Mouse (Mus musculus): ENCODE data around the gene Suclg2. TPM values are rescaled to one million over a fixed set of nuclear protein-coding genes. Genes with fewer than 3 reads are reported as not detected.

Suclg2 gene
- total and polyA plus RNA-seq, 3 experiments = 29.6 to 73.1 (median 48.4) TPM

GRCm38 (mm10) chr6:95712081-95712480 is 6.5 kb downstream of the Suclg2 start:
- Histone ChIP-seq H3K27me3 (ENCODE audit: insufficient read depth, low read length) (no peaks in the 10 kb centered on the region), H3K4me1 (ENCODE audit: insufficient read depth, low read depth, low read length) (peaks cover 19% of the 10 kb centered on the region), H3K9me3 (replicated peaks) (no peaks in the 10 kb centered on the region), H3K36me3 (replicated peaks) (peaks cover 85% of the 10 kb centered on the region), H3K4me3 (ENCODE audit: low read depth, low read length) (no peak overlapping the region)
- TF ChIP-seq GATA2 (IDR thresholded peaks at IDR 0.05; ENCODE audit: borderline replicate concordance, low read depth, low read length) = no peak
- no peak for TF ChIP-seq TAL1 (conservative IDR thresholded peaks at IDR 0.05; ENCODE audit: low read depth, low read length)
- no peak for TF ChIP-seq POLR2AphosphoS5 (IDR thresholded peaks at IDR 0.05; ENCODE audit: insufficient replicate concordance, low read depth, low read length)
- no peak for TF ChIP-seq CTCF (IDR thresholded peaks at IDR 0.05; ENCODE audit: low read depth, low read length)
- TF ChIP-seq GATA1 (IDR thresholded peaks at IDR 0.05; ENCODE audit: borderline replicate concordance, low read length) = no peak
- DNase-seq (ENCODE audit: low spot score) = no peak
- no peak for ATAC-seq (ENCODE audit: extremely low read depth, insufficient number of reproducible peaks, low FRiP score, poor library complexity, severe bottlenecking)

- no peak for TF ChIP-seq GATA2 (IDR thresholded peaks at IDR 0.05; ENCODE audit: borderline replicate concordance, low read depth, low read length)
- TF ChIP-seq POLR2AphosphoS5 (IDR thresholded peaks at IDR 0.05; ENCODE audit: insufficient replicate concordance, low read depth, low read length) = no peak
- TF ChIP-seq CTCF (IDR thresholded peaks at IDR 0.05; ENCODE audit: low read depth, low read length) = no peak
- no peak for TF ChIP-seq GATA1 (IDR thresholded peaks at IDR 0.05; ENCODE audit: borderline replicate concordance, low read length)
- TF ChIP-seq TAL1 (conservative IDR thresholded peaks at IDR 0.05; ENCODE audit: low read depth, low read length) = no peak
- DNase-seq (ENCODE audit: low spot score) = no peak
- no peak overlapping the region for H3K4me3 ChIP-seq (ENCODE audit: low read depth, low read length)
- H3K4me1 ChIP-seq (ENCODE audit: insufficient read depth, low read depth, low read length) = peaks cover 15% of the 10 kb centered on the region; the same call in 1 of the 2 replicates
- H3K36me3 ChIP-seq (replicated peaks) = peaks cover 84% of the 10 kb centered on the region
- H3K9me3 ChIP-seq (replicated peaks) = no peaks in the 10 kb centered on the region
- no peak for ATAC-seq (ENCODE audit: extremely low read depth, insufficient number of reproducible peaks, low FRiP score, poor library complexity, severe bottlenecking)
- H3K27me3 ChIP-seq (ENCODE audit: insufficient read depth, low read length) = no peaks in the 10 kb centered on the region
These were observed 6.9 kb downstream of the Suclg2 start for GRCm38 (mm10) chr6:95711671-95712070.

GRCm38 (mm10) chr6:95710886-95711285 is 7.7 kb downstream of the Suclg2 start:
- TF ChIP-seq GATA1 (IDR thresholded peaks at IDR 0.05; ENCODE audit: borderline replicate concordance, low read length) = no peak
- TF ChIP-seq CTCF (IDR thresholded peaks at IDR 0.05; ENCODE audit: low read depth, low read length) = no peak
- no peaks in the 10 kb centered on the region for H3K9me3 ChIP-seq (replicated peaks)
- peaks cover 11% of the 10 kb centered on the region; the same call in 1 of the 2 replicates for H3K4me1 ChIP-seq (ENCODE audit: insufficient read depth, low read depth, low read length)
- H3K27me3 ChIP-seq (ENCODE audit: insufficient read depth, low read length) = no peaks in the 10 kb centered on the region
- DNase-seq (ENCODE audit: low spot score) (no peak), ATAC-seq (ENCODE audit: extremely low read depth, insufficient number of reproducible peaks, low FRiP score, poor library complexity, severe bottlenecking) (no peak)
- no peak overlapping the region for H3K4me3 ChIP-seq (ENCODE audit: low read depth, low read length)
- H3K36me3 ChIP-seq (replicated peaks) = peaks cover 82% of the 10 kb centered on the region

GRCm38 (mm10) chr6:95709531-95709930 is 9.1 kb downstream of the Suclg2 start:
- Histone ChIP-seq H3K36me3 (replicated peaks) (peaks cover 78% of the 10 kb centered on the region), H3K4me1 (ENCODE audit: insufficient read depth, low read depth, low read length) (peaks cover 6% of the 10 kb centered on the region; the same call in 1 of the 2 replicates), H3K9me3 (replicated peaks) (no peaks in the 10 kb centered on the region), H3K27me3 (ENCODE audit: insufficient read depth, low read length) (no peaks in the 10 kb centered on the region), H3K4me3 (ENCODE audit: low read depth, low read length) (no peak overlapping the region)
- ATAC-seq (ENCODE audit: extremely low read depth, insufficient number of reproducible peaks, low FRiP score, poor library complexity, severe bottlenecking) (no peak), DNase-seq (ENCODE audit: low spot score) (no peak)
- TF ChIP-seq POLR2AphosphoS5 (IDR thresholded peaks at IDR 0.05; ENCODE audit: insufficient replicate concordance, low read depth, low read length) (no peak), TAL1 (conservative IDR thresholded peaks at IDR 0.05; ENCODE audit: low read depth, low read length) (no peak), CTCF (IDR thresholded peaks at IDR 0.05; ENCODE audit: low read depth, low read length) (no peak), GATA1 (IDR thresholded peaks at IDR 0.05; ENCODE audit: borderline replicate concordance, low read length) (no peak), GATA2 (IDR thresholded peaks at IDR 0.05; ENCODE audit: borderline replicate concordance, low read depth, low read length) (no peak)

GRCm38 (mm10) chr6:95709106-95709505 is 9.5 kb downstream of the Suclg2 start:
- TF ChIP-seq TAL1 (conservative IDR thresholded peaks at IDR 0.05; ENCODE audit: low read depth, low read length) (no peak), POLR2AphosphoS5 (IDR thresholded peaks at IDR 0.05; ENCODE audit: insufficient replicate concordance, low read depth, low read length) (no peak), GATA1 (IDR thresholded peaks at IDR 0.05; ENCODE audit: borderline replicate concordance, low read length) (no peak), CTCF (IDR thresholded peaks at IDR 0.05; ENCODE audit: low read depth, low read length) (no peak), GATA2 (IDR thresholded peaks at IDR 0.05; ENCODE audit: borderline replicate concordance, low read depth, low read length) (no peak)
- DNase-seq (ENCODE audit: low spot score) = no peak
- H3K4me3 ChIP-seq (ENCODE audit: low read depth, low read length) = no peak overlapping the region
- H3K27me3 ChIP-seq (ENCODE audit: insufficient read depth, low read length) = no peaks in the 10 kb centered on the region
- H3K9me3 ChIP-seq (replicated peaks) = no peaks in the 10 kb centered on the region
- H3K36me3 ChIP-seq (replicated peaks) = peaks cover 77% of the 10 kb centered on the region
- no peak for ATAC-seq (ENCODE audit: extremely low read depth, insufficient number of reproducible peaks, low FRiP score, poor library complexity, severe bottlenecking)
- peaks cover 6% of the 10 kb centered on the region; the same call in 1 of the 2 replicates for H3K4me1 ChIP-seq (ENCODE audit: insufficient read depth, low read depth, low read length)

GRCm38 (mm10) chr6:95704626-95705025 is 14.0 kb downstream of the Suclg2 start:
- no peak for ATAC-seq (ENCODE audit: extremely low read depth, insufficient number of reproducible peaks, low FRiP score, poor library complexity, severe bottlenecking)
- Histone ChIP-seq H3K4me1 (ENCODE audit: insufficient read depth, low read depth, low read length) (peaks cover 19% of the 10 kb centered on the region), H3K36me3 (replicated peaks) (peaks cover 67% of the 10 kb centered on the region), H3K27me3 (ENCODE audit: insufficient read depth, low read length) (no peaks in the 10 kb centered on the region), H3K4me3 (ENCODE audit: low read depth, low read length) (no peak overlapping the region), H3K9me3 (replicated peaks) (no peaks in the 10 kb centered on the region)
- no peak for DNase-seq (ENCODE audit: low spot score)
- TF ChIP-seq CTCF (IDR thresholded peaks at IDR 0.05; ENCODE audit: low read depth, low read length) (no peak), GATA1 (IDR thresholded peaks at IDR 0.05; ENCODE audit: borderline replicate concordance, low read length) (no peak), GATA2 (IDR thresholded peaks at IDR 0.05; ENCODE audit: borderline replicate concordance, low read depth, low read length) (no peak), TAL1 (conservative IDR thresholded peaks at IDR 0.05; ENCODE audit: low read depth, low read length) (no peak), POLR2AphosphoS5 (IDR thresholded peaks at IDR 0.05; ENCODE audit: insufficient replicate concordance, low read depth, low read length) (no peak)
